Mouse (Mus musculus) liver, postnatal 0 days (tissue): ENCODE measurements around the gene Zfp383. TPM values are rescaled to one million over a fixed set of nuclear protein-coding genes. Genes with fewer than 3 reads are reported as not detected.

Experiments
- ATAC-seq: fragments of 200-750 bp; cut with Nextera tagmentation; 2 replicates; pipeline ENCODE4 v1.8.0; 2017; ENCODE audit warnings: mild to moderate bottlenecking, moderate library complexity
- DNase-seq: peaks from one replicate; pipeline ENCODE4 v3.0.0-alpha.2; 2016
- H3K27ac ChIP-seq: fragments of 300-500 bp; sonication (generic); 2 replicates; pipeline ENCODE4 v1.5.1; 2014; ENCODE audit warnings: antibody characterized with exemption, moderate library complexity, mild to moderate bottlenecking, low read depth
- H3K27me3 ChIP-seq: fragments of 300-500 bp; sonication (generic); 2 replicates; pipeline ENCODE4 v1.6.1; 2014; ENCODE audit warnings: low read length, control low read depth, mixed read lengths; ENCODE audit not compliant: insufficient read depth
- H3K36me3 ChIP-seq: fragments of 300-500 bp; sonication (generic); replicated peaks from 2 replicates; pipeline ENCODE4 v1.6.1; 2014; ENCODE audit warnings: mild to moderate bottlenecking, control low read depth, low read length, moderate library complexity, mixed read lengths; ENCODE audit not compliant: insufficient read depth
- H3K4me1 ChIP-seq: fragments of 300-500 bp; sonication (generic); 2 replicates; pipeline ENCODE4 v1.6.1; 2014; ENCODE audit warnings: antibody characterized with exemption, mild to moderate bottlenecking, control low read depth; ENCODE audit not compliant: insufficient read depth
- H3K4me2 ChIP-seq: fragments of 300-500 bp; sonication (generic); 2 replicates; pipeline ENCODE4 v1.6.1; 2014; ENCODE audit warnings: low read depth, mild to moderate bottlenecking, low read length, moderate library complexity, mixed read lengths
- H3K4me3 ChIP-seq: fragments of 300-500 bp; sonication (generic); 2 replicates; pipeline ENCODE4 v1.5.1; 2014; ENCODE audit warnings: low read depth, low read length
- H3K9ac ChIP-seq: fragments of 300-500 bp; sonication (generic); replicated peaks from 2 replicates; pipeline ENCODE4 v1.6.1; 2014; ENCODE audit warnings: mild to moderate bottlenecking, moderate library complexity
- H3K9me3 ChIP-seq: fragments of 300-500 bp; sonication (generic); 2 replicates; pipeline ENCODE4 v1.6.1; 2016; ENCODE audit warnings: mild to moderate bottlenecking, control low read depth, low read length, mixed read lengths
- CTCF ChIP-seq: sonication (generic); IDR thresholded peaks from 2 replicates; pipeline ENCODE4 v1.5.1; 2016; ENCODE audit warnings: antibody characterized with exemption, low read depth
- EP300 ChIP-seq: IDR thresholded peaks from 2 replicates; pipeline ENCODE4 v1.6.1; 2016; ENCODE audit warnings: antibody characterized with exemption, low read depth, mild to moderate bottlenecking
- WGBS: fragments of 180-500 bp; shearing (Covaris S2); extraction: QIAGEN DNeasy Blood & Tissue Kit; methylation state at CpG from one replicate; pipeline ENCODE4 v1.1.7; 2014; ENCODE audit not compliant: insufficient replicate concordance; 5-methylcytosine and 5-hydroxymethylcytosine counted together
- polyA plus RNA-seq: library from polyadenylated mRNA; unstranded; fragments of >200 nt; fragmentation: Nextera tagmentation; extraction: Ambion mirVana; gene quantifications from 2 replicates; pipeline ENCODE4 v1.2.1, GENCODE M21; 2015

The Zfp383 gene
- polyA plus RNA-seq, 1 experiment from 2014 or later, result 0.59 TPM

GRCm38 (mm10) chr7:29906682-29907058, 1.4 kb upstream of the Zfp383 start:
- peak overlapping the region; percentile 92; the same call in 1 of the 2 replicates for H3K27ac ChIP-seq
- H3K4me2 ChIP-seq, result peak overlapping the region; percentile 89
- H3K4me3 ChIP-seq, result peak overlapping the region; percentile 69
- peaks cover 4% of the 10 kb centered on the region; the same call in 1 of the 2 replicates for H3K36me3 ChIP-seq
- no peak overlapping the region for H3K9ac ChIP-seq
- no peaks in the 10 kb centered on the region for H3K9me3 ChIP-seq
- H3K27me3 ChIP-seq, result no peaks in the 10 kb centered on the region
- WGBS, result 31% methylated on average over 8 of the region's 8 CpGs
- DNase-seq (no peak), ATAC-seq (no peak)
- TF ChIP-seq EP300 (no peak), CTCF (no peak)
- 0 out of 2 replicates have a peak, but pooled peaks cover 3% of the 10 kb centered on the region for H3K4me1 ChIP-seq

- TF ChIP-seq CTCF (no peak), EP300 (no peak)
- Histone ChIP-seq H3K4me3 (no peak overlapping the region), H3K27ac (no peak overlapping the region), H3K4me1 (0 out of 2 replicates have a peak, but pooled peaks cover 3% of the 10 kb centered on the region), H3K9ac (no peak overlapping the region), H3K27me3 (no peaks in the 10 kb centered on the region), H3K36me3 (peaks cover 7% of the 10 kb centered on the region; the same call in 1 of the 2 replicates), H3K9me3 (no peaks in the 10 kb centered on the region), H3K4me2 (no peak overlapping the region)
- no peak for DNase-seq
- WGBS, result 82% methylated on average over 5 of the region's 5 CpGs
- ATAC-seq, result no peak
Measured at GRCm38 (mm10) chr7:29907206-29907605, 817 bp upstream of the Zfp383 start.

- no peak for TF ChIP-seq EP300
- TF ChIP-seq CTCF, result no peak
- Histone ChIP-seq H3K9me3 (peaks cover 4% of the 10 kb centered on the region; the same call in 1 of the 2 replicates), H3K27me3 (no peaks in the 10 kb centered on the region), H3K36me3 (peaks cover 12% of the 10 kb centered on the region), H3K9ac (no peak overlapping the region), H3K27ac (no peak overlapping the region), H3K4me3 (no peak overlapping the region), H3K4me1 (0 out of 2 replicates have a peak, but pooled peaks cover 3% of the 10 kb centered on the region), H3K4me2 (no peak overlapping the region)
- DNase-seq (no peak), ATAC-seq (no peak)
- WGBS, result 75% methylated on average over 2 of the region's 2 CpGs
Measured at GRCm38 (mm10) chr7:29910252-29910651, 2.2 kb downstream of the Zfp383 start.

DNA sequence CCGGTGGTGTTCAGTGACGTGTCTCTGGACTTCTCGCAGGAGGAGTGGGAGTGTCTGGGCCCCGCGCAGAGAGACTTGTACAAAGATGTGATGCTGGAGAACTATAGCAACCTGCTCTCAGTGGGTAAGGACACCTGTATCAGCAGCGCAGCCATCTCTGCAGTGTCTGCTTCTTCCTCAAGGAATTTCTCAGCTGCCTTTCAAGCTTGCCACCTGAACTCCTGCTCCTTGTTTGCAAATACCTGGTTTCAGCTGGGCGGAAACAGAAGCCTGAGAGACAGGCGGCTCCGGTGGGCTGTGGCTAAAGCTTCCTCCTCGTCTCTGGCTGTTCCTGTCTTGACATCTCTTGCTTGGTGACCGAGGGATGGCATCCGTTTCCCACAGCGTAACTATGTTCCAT, 4.1 kb downstream of the Zfp383 start:
- H3K4me1 ChIP-seq, result no peaks in the 10 kb centered on the region
- peaks cover 18% of the 10 kb centered on the region for H3K36me3 ChIP-seq
- H3K4me3 ChIP-seq, result no peak overlapping the region
- TF ChIP-seq EP300 (no peak), CTCF (no peak)
- H3K27me3 ChIP-seq, result no peaks in the 10 kb centered on the region
- H3K9me3 ChIP-seq, result peaks cover 8% of the 10 kb centered on the region; the same call in 1 of the 2 replicates
- ATAC-seq (no peak), DNase-seq (no peak)
- no peak overlapping the region for H3K9ac ChIP-seq
- no peak overlapping the region for H3K27ac ChIP-seq
- 88% methylated on average over 13 of the region's 13 CpGs for WGBS
- no peak overlapping the region for H3K4me2 ChIP-seq

GRCm38 (mm10) chr7:29917371-29918061, 9.5 kb downstream of the Zfp383 start:
- no peak overlapping the region for H3K9ac ChIP-seq
- H3K36me3 ChIP-seq, result peaks cover 12% of the 10 kb centered on the region
- H3K4me2 ChIP-seq, result no peak overlapping the region
- TF ChIP-seq EP300, result no peak
- no peak for TF ChIP-seq CTCF
- ATAC-seq (no peak), DNase-seq (no peak)
- no peaks in the 10 kb centered on the region for H3K4me1 ChIP-seq
- H3K27ac ChIP-seq, result no peak overlapping the region
- peaks cover 8% of the 10 kb centered on the region; the same call in 1 of the 2 replicates for H3K9me3 ChIP-seq
- H3K27me3 ChIP-seq, result no peaks in the 10 kb centered on the region
- 48% methylated on average over 6 of the region's 6 CpGs for WGBS
- no peak overlapping the region for H3K4me3 ChIP-seq

DNA sequence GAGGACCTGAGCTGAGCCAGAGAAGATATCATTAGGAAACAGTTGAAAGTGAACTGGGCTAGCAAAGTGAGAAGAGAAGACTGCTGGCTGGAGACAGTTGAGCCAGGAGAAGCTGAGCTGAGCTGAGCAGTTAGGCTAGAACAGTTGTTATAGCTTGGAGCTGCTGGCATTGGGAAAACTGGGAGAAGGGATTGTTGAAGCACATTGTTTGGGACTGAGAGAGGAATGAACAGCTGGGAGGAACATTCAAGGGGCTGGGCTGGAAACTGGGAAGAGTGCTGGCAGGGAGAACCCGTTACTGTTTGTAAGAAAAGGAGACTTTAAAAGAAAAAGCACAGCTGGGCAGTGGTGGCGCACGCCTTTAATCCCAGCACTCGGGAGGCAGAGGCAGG, 10.0 kb downstream of the Zfp383 start:
- Histone ChIP-seq H3K27me3 (no peaks in the 10 kb centered on the region), H3K4me1 (no peaks in the 10 kb centered on the region), H3K4me2 (no peak overlapping the region), H3K9me3 (peaks cover 8% of the 10 kb centered on the region; the same call in 1 of the 2 replicates), H3K4me3 (no peak overlapping the region), H3K27ac (no peak overlapping the region), H3K9ac (no peak overlapping the region), H3K36me3 (peaks cover 12% of the 10 kb centered on the region)
- TF ChIP-seq EP300, result no peak
- TF ChIP-seq CTCF, result no peak
- WGBS, result 81% methylated on average over 4 of the region's 4 CpGs
- ATAC-seq (no peak), DNase-seq (no peak)
